Mouse (Mus musculus) heart, embryonic 13.5 days (tissue): Measurements from ENCODE around the gene Hk1. TPM values are rescaled to one million over a fixed set of nuclear protein-coding genes. Genes with fewer than 3 reads are reported as not detected.

Experiments used
- ATAC-seq: fragments of 200-750 bp; cut with Nextera tagmentation; 2 replicates; pipeline ENCODE4 v1.8.0; 2017; ENCODE audit warnings: moderate TSS enrichment; ENCODE audit not compliant: insufficient number of reproducible peaks, low FRiP score, low TSS enrichment; ENCODE audit errors: extremely low read depth
- H3K27ac ChIP-seq: fragments of 300-500 bp; sonication (generic); replicated peaks from 2 replicates; pipeline ENCODE4 v1.5.1; 2015; ENCODE audit warnings: moderate library complexity, mild to moderate bottlenecking, inconsistent platforms
- H3K27me3 ChIP-seq: fragments of 300-500 bp; sonication (generic); replicated peaks from 2 replicates; pipeline ENCODE4 v1.6.1; 2015; ENCODE audit warnings: mild to moderate bottlenecking, inconsistent platforms
- H3K36me3 ChIP-seq: fragments of 300-500 bp; sonication (generic); 2 replicates; pipeline ENCODE4 v1.6.1; 2015; ENCODE audit warnings: mild to moderate bottlenecking, inconsistent platforms
- H3K4me1 ChIP-seq: fragments of 300-500 bp; sonication (generic); 2 replicates; pipeline ENCODE4 v1.6.1; 2015; ENCODE audit warnings: inconsistent platforms
- H3K4me2 ChIP-seq: fragments of 300-500 bp; sonication (generic); 2 replicates; pipeline ENCODE4 v1.6.1; 2015; ENCODE audit warnings: inconsistent platforms, mild to moderate bottlenecking, moderate library complexity
- H3K4me3 ChIP-seq: fragments of 300-500 bp; sonication (generic); 2 replicates; pipeline ENCODE4 v1.5.1; 2015; ENCODE audit warnings: moderate library complexity, mild to moderate bottlenecking, inconsistent platforms
- H3K9ac ChIP-seq: fragments of 300-500 bp; sonication (generic); 2 replicates; pipeline ENCODE4 v1.6.1; 2015; ENCODE audit warnings: inconsistent platforms, mild to moderate bottlenecking, moderate library complexity
- H3K9me3 ChIP-seq: fragments of 300-500 bp; sonication (generic); 2 replicates; pipeline ENCODE4 v1.6.1; 2016; ENCODE audit warnings: inconsistent platforms
- WGBS: fragments of 180-500 bp; shearing (Covaris S2); methylation state at CpG from one replicate; pipeline ENCODE4 v1.1.7; 2015; ENCODE audit warnings: mixed read lengths; 5-methylcytosine and 5-hydroxymethylcytosine counted together
- polyA plus RNA-seq: library from polyadenylated mRNA; unstranded; fragments of >200 nt; fragmentation: Nextera tagmentation; extraction: Ambion mirVana; gene quantifications from 2 replicates; pipeline ENCODE4 v1.2.1, GENCODE M21; 2015

Gene Hk1
- polyA plus RNA-seq, 1 experiment from 2014 or later, result 163 TPM

DNA sequence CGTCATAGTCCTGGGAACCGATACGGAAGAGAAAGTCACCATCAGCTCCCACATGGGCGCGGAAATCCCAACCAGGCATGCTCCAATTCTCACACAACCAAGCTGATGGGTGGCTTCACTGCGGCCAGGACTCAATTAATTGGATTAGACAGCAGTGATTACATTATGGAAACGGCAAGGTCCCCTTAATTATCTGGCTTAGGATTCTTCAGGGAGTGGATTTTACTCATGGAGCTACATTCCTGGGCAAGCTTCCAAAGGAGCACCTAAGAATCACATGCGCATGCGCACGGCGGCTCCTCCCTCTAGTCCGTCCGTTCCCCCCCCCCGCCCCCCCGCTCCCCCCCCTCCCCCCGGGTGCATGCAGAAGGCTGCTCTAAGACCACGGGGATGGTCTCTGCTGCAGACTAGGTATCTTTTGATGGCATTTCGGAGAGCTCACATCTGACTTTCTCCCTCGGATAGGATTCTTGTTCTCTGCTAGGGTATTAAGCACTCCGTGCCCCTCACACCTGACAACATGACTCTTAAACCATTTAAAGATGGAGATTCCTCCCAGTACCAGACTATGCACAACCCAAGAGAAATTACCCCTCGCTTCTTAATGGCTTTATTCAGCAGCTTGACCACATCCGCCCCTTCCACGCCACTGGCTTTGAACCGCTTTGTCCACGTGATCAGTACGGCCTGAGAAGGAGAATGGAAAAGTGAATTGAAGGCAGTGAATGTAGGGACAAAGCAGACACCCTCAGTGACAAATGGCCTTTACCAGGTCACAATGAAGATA is 83.4 kb downstream of the Hk1 start:
- Histone ChIP-seq H3K4me3 (no peak overlapping the region), H3K9me3 (no peaks in the 10 kb centered on the region), H3K9ac (no peak overlapping the region), H3K4me2 (no peak overlapping the region), H3K27ac (no peak overlapping the region), H3K27me3 (no peaks in the 10 kb centered on the region), H3K36me3 (peaks cover 87% of the 10 kb centered on the region), H3K4me1 (peaks cover 18% of the 10 kb centered on the region)
- no peak for ATAC-seq
- WGBS, result 71% methylated on average over 23 of the region's 26 CpGs

GRCm38 (mm10) chr10:62294112-62294511 is 85.6 kb downstream of the Hk1 start:
- no peaks in the 10 kb centered on the region for H3K4me1 ChIP-seq
- H3K27me3 ChIP-seq, result no peaks in the 10 kb centered on the region
- no peak overlapping the region for H3K4me2 ChIP-seq
- WGBS, result 75% methylated on average over 4 of the region's 4 CpGs
- no peak overlapping the region for H3K9ac ChIP-seq
- no peak overlapping the region for H3K4me3 ChIP-seq
- H3K36me3 ChIP-seq, result peaks cover 99% of the 10 kb centered on the region
- no peak for ATAC-seq
- no peak overlapping the region for H3K27ac ChIP-seq
- H3K9me3 ChIP-seq, result no peaks in the 10 kb centered on the region

GRCm38 (mm10) chr10:62287460-62288124 is 92.1 kb downstream of the Hk1 start:
- Histone ChIP-seq H3K36me3 (peaks cover 91% of the 10 kb centered on the region), H3K4me2 (no peak overlapping the region), H3K9me3 (no peaks in the 10 kb centered on the region), H3K27me3 (no peaks in the 10 kb centered on the region), H3K9ac (no peak overlapping the region), H3K27ac (peak overlapping the region; percentile 21), H3K4me1 (peaks cover 10% of the 10 kb centered on the region), H3K4me3 (no peak overlapping the region)
- 67% methylated on average over 6 of the region's 6 CpGs for WGBS
- ATAC-seq, result no peak

DNA sequence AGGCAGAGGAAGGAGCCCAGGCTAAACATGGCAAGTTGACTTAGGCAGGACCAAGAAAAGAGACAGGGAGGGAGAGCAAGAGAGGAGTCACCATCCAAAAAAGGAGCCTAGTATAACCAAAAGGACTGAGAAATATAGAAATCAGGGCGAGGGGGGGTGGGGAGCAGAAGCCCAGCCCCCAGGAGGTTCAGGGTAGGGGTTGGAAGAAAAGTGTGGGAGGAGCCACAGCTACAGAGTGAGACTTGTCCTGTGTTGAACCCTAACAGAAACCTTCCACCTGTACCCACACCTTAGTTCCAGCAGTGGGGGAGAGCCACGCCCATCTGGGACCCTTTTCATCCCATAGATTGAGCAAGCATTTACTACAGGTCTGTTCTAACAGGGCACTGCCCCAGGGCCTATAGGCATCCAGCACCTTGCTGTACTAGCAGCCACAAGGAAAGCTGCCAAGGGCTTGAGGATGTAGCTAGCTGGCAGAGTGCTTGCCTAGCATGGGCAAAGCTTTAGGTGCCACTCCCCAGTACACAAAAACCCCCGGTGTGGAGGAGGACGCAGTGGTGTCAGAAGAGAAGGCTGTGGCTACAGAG is 96.4 kb downstream of the Hk1 start:
- H3K36me3 ChIP-seq, result peaks cover 91% of the 10 kb centered on the region
- no peak overlapping the region for H3K9ac ChIP-seq
- H3K27me3 ChIP-seq, result no peaks in the 10 kb centered on the region
- 81% methylated on average over 4 of the region's 4 CpGs for WGBS
- no peak overlapping the region for H3K4me2 ChIP-seq
- peaks cover 10% of the 10 kb centered on the region for H3K4me1 ChIP-seq
- no peak overlapping the region for H3K27ac ChIP-seq
- no peak for ATAC-seq
- H3K9me3 ChIP-seq, result no peaks in the 10 kb centered on the region
- H3K4me3 ChIP-seq, result no peak overlapping the region

DNA sequence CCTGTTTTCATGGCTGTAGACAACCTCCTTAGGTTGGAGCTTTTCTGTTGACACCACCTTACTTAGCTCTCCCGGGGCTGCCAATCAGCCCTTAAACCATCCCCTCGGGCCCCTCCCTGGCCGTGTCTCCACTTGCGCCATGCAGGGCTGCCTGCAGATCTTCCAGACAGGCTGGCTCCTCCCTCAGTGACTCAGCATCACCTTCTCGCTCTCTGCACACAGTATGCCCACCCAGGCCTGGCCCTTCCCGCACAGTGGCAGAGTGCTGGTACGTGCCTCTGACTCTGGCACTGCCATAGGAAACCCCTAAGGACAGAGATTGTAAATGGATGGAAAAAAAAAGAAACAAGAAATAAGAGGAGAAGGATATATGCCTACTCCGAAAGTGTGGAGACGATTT is 96.9 kb downstream of the Hk1 start:
- no peak overlapping the region for H3K27ac ChIP-seq
- no peaks in the 10 kb centered on the region for H3K9me3 ChIP-seq
- H3K36me3 ChIP-seq, result peaks cover 91% of the 10 kb centered on the region
- 0 out of 2 replicates have a peak, but pooled peaks have one; percentile 32 for ATAC-seq
- H3K27me3 ChIP-seq, result no peaks in the 10 kb centered on the region
- no peak overlapping the region for H3K4me3 ChIP-seq
- peaks cover 6% of the 10 kb centered on the region for H3K4me1 ChIP-seq
- no peak overlapping the region for H3K9ac ChIP-seq
- 42% methylated on average over 9 of the region's 9 CpGs for WGBS
- no peak overlapping the region for H3K4me2 ChIP-seq

DNA sequence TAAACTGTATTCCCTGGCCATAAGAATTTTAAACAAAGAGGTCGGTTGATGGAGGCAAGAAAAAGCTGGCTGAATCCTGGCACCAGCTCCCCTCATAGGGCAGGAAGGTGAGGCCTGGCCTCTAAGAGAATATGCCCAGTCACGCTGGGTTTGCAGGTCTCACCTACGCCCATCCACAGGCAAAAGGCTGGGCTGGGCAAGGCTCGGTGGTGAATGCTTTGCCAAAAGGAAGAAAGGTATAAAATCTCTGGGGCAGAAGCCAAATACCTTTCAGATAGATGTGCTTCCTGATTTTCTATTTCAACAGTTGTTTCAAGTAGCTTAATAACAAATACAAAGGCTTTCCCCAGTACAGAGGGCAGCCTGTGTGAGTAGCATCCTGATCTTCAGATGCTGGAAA is 100.0 kb downstream of the Hk1 start:
- no peak for ATAC-seq
- Histone ChIP-seq H3K27me3 (no peaks in the 10 kb centered on the region), H3K4me3 (no peak overlapping the region), H3K9me3 (no peaks in the 10 kb centered on the region), H3K9ac (no peak overlapping the region), H3K36me3 (peaks cover 94% of the 10 kb centered on the region), H3K4me2 (no peak overlapping the region), H3K4me1 (no peaks in the 10 kb centered on the region), H3K27ac (no peak overlapping the region)
- WGBS, result 85% methylated on average over 4 of the region's 4 CpGs

DNA sequence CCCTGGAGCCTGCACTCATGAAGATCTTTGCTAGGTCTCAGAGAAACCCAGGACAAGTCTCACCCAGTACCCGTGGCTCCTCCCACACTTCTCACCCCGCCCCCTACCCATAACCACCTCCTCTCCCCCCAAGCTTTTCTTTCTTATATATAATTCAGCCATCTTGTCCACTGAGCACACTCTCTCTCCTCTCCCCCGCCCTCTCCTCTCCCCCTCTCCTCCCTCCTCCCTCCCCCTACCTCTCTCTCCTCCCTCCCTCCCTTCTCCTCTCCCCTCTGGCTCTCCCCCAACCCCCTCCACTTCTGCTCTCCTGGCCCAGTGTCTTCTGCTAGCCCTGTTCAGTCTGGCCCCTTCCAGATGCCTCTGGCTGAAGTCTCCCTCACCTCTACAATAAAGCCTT is 100.6 kb downstream of the Hk1 start:
- 69% methylated on average over 3 of the region's 3 CpGs for WGBS
- Histone ChIP-seq H3K4me3 (no peak overlapping the region), H3K27me3 (no peaks in the 10 kb centered on the region), H3K36me3 (peaks cover 94% of the 10 kb centered on the region), H3K4me2 (no peak overlapping the region), H3K27ac (no peak overlapping the region), H3K9me3 (no peaks in the 10 kb centered on the region), H3K9ac (no peak overlapping the region), H3K4me1 (no peaks in the 10 kb centered on the region)
- ATAC-seq, result no peak

DNA sequence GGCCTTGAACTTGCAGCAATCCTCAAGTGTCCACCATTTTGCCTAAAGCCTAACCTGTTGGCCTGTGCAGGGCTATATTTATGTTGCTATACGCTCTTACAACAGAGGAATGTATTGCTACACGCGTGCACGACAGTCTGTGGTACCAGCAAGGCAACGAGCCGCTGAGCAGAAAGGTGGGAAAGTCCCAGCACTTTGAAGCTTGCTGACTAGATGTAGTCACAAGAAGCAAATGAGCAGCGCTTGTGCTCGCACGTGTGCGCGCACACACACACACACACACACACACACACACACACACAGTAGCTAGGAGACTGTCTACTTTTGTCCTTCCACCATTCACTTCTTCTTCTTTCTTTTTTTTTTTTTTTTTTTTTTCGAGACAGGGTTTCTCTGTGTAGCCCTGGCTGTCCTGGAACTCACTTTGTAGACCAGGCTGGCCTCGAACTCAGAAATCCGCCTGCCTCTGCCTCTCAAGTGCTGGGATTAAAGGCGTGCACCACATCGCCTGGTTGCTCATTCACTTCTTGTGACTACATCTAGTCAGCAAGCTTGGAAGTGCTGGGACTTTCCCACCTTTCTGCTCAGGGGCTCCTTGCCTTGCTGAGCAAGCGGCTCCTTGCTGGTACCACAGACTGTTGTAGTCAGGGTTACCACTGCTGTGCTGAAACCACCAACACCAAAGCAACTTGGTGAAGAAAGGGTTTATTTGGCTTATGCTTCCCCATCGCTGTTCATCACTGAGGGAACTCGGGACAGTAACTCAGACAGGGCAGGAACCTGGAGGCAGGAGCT is 102.0 kb downstream of the Hk1 start:
- 91% methylated on average over 18 of the region's 19 CpGs for whole genome bisulfite sequencing
- Histone ChIP-seq H3K36me3 (peaks cover 94% of the 10 kb centered on the region), H3K9me3 (no peaks in the 10 kb centered on the region), H3K4me1 (no peaks in the 10 kb centered on the region), H3K27ac (no peak overlapping the region), H3K9ac (no peak overlapping the region), H3K4me2 (no peak overlapping the region), H3K4me3 (no peak overlapping the region), H3K27me3 (no peaks in the 10 kb centered on the region)
- no peak for ATAC-seq

- H3K9ac ChIP-seq, result no peak overlapping the region
- peaks cover 94% of the 10 kb centered on the region for H3K36me3 ChIP-seq
- no peaks in the 10 kb centered on the region for H3K27me3 ChIP-seq
- ATAC-seq, result no peak
- 30% methylated on average over 4 of the region's 4 CpGs for WGBS
- H3K27ac ChIP-seq, result no peak overlapping the region
- H3K4me3 ChIP-seq, result no peak overlapping the region
- H3K9me3 ChIP-seq, result no peaks in the 10 kb centered on the region
- H3K4me2 ChIP-seq, result no peak overlapping the region
- no peaks in the 10 kb centered on the region for H3K4me1 ChIP-seq
Measured at GRCm38 (mm10) chr10:62275235-62275634, 104.5 kb downstream of the Hk1 start.

- Histone ChIP-seq H3K27me3 (no peaks in the 10 kb centered on the region), H3K9ac (no peak overlapping the region), H3K4me1 (peaks cover 23% of the 10 kb centered on the region), H3K4me3 (no peak overlapping the region), H3K9me3 (no peaks in the 10 kb centered on the region), H3K36me3 (peaks cover 69% of the 10 kb centered on the region), H3K27ac (no peak overlapping the region), H3K4me2 (no peak overlapping the region)
- ATAC-seq, result no peak
- WGBS, result 46% methylated on average over 16 of the region's 16 CpGs
Measured at GRCm38 (mm10) chr10:62269278-62269677, 110.4 kb downstream of the Hk1 start.

- H3K4me1 ChIP-seq, result peaks cover 25% of the 10 kb centered on the region
- no peak for ATAC-seq
- no peak overlapping the region for H3K27ac ChIP-seq
- H3K9ac ChIP-seq, result no peak overlapping the region
- H3K36me3 ChIP-seq, result peaks cover 19% of the 10 kb centered on the region
- no peak overlapping the region for H3K4me2 ChIP-seq
- H3K27me3 ChIP-seq, result no peaks in the 10 kb centered on the region
- no peak overlapping the region for H3K4me3 ChIP-seq
- no peaks in the 10 kb centered on the region for H3K9me3 ChIP-seq
- WGBS, result 40% methylated on average over 2 of the region's 2 CpGs
Measured at GRCm38 (mm10) chr10:62264299-62264698, 115.4 kb downstream of the Hk1 start.
